Mouse (Mus musculus) heart, embryonic 14.5 days (tissue): ENCODE measurements around the gene Nus1. TPM values are rescaled to one million over a fixed set of nuclear protein-coding genes. Genes with fewer than 3 reads are reported as not detected.

Experiments
- ATAC-seq: fragments of 200-750 bp; cut with Nextera tagmentation; 2 replicates; pipeline ENCODE4 v1.8.0; 2017; ENCODE audit warnings: low read depth, moderate TSS enrichment; ENCODE audit not compliant: insufficient number of reproducible peaks, insufficient read depth, low FRiP score
- H3K27ac ChIP-seq, 2 experiments: fragments of 200-500 bp in 1 of 2; fragments of 300-500 bp in 1 of 2; sonication (generic) in 1 of 2; replicated peaks in 1 of 2; 2 replicates each; pipeline ENCODE4 v1.5.1; 2012 to 2014; ENCODE audit warnings: low read depth in 2 of 2, low read length in 2 of 2, control low read depth in 1 of 2, mild to moderate bottlenecking in 1 of 2, mixed read lengths in 1 of 2; ENCODE audit not compliant: control insufficient read depth in 1 of 2, insufficient read depth in 1 of 2
- H3K27me3 ChIP-seq: fragments of 300-500 bp; sonication (generic); 2 replicates; pipeline ENCODE4 v1.6.1; 2014; ENCODE audit warnings: mild to moderate bottlenecking, low read length, control low read depth; ENCODE audit not compliant: control insufficient read depth, insufficient read depth
- H3K36me3 ChIP-seq: fragments of 300-500 bp; sonication (generic); 2 replicates; pipeline ENCODE4 v1.6.1; 2014; ENCODE audit warnings: mild to moderate bottlenecking, control low read depth, low read length, mixed read lengths; ENCODE audit not compliant: control insufficient read depth, insufficient read depth
- H3K4me1 ChIP-seq, 2 experiments: fragments of 200-500 bp in 1 of 2; fragments of 300-500 bp in 1 of 2; sonication (generic) in 1 of 2; 2 replicates each; pipeline ENCODE4 v1.6.1; 2012 to 2014; ENCODE audit warnings: low read length in 2 of 2, control low read depth in 1 of 2, mixed read lengths in 1 of 2; ENCODE audit not compliant: control insufficient read depth in 2 of 2, insufficient read depth in 2 of 2
- H3K4me2 ChIP-seq: fragments of 300-500 bp; sonication (generic); 2 replicates; pipeline ENCODE4 v1.6.1; 2014; ENCODE audit warnings: mild to moderate bottlenecking, low read length
- H3K4me3 ChIP-seq, 2 experiments: fragments of 200-500 bp in 1 of 2; fragments of 300-500 bp in 1 of 2; sonication (generic) in 1 of 2; 2 replicates each; pipeline ENCODE4 v1.5.1; 2012 to 2014; ENCODE audit warnings: low read length in 2 of 2, mild to moderate bottlenecking in 2 of 2, control low read depth in 1 of 2, low read depth in 1 of 2, moderate library complexity in 1 of 2; ENCODE audit not compliant: control insufficient read depth in 1 of 2, insufficient read depth in 1 of 2
- H3K9ac ChIP-seq: fragments of 300-500 bp; sonication (generic); 2 replicates; pipeline ENCODE4 v1.6.1; 2014; ENCODE audit warnings: mild to moderate bottlenecking, low read length
- H3K9me3 ChIP-seq: fragments of 300-500 bp; sonication (generic); 2 replicates; pipeline ENCODE4 v1.6.1; 2016; ENCODE audit warnings: low read length, control low read depth; ENCODE audit not compliant: control insufficient read depth
- WGBS: fragments of 180-500 bp; shearing (Covaris S2); extraction: QIAGEN DNeasy Blood & Tissue Kit; methylation state at CpG from one replicate; pipeline ENCODE4 v1.1.7; 2014; 5-methylcytosine and 5-hydroxymethylcytosine counted together
- polyA plus RNA-seq: library from polyadenylated mRNA; unstranded; fragments of >200 nt; fragmentation: Nextera tagmentation; extraction: Ambion mirVana; gene quantifications from 2 replicates; pipeline ENCODE4 v1.2.1, GENCODE M21; 2014

The Nus1 gene
- polyA plus RNA-seq, 1 experiment from 2014 or later = 10.1 TPM

DNA sequence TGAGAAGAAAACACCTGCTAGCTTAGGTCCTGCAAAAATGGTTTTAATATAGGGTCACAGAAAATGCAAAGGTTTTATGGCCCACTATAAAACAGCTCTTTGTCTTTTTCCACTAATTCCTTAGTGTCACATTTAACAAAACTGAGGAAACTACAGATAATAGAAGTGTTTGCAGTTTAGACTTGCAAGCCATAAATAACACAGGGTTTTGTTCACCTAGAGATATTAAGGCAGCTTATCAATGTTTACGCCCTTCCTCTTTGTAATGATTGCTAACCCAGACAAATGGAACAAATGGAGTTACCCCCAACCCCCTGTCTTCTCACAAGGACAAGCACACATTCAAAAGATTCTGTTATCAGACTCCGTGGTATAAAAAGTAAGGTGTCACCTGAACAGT is 26.1 kb upstream of the Nus1 start:
- 66% methylated on average over 2 of the region's 2 CpGs for WGBS

DNA sequence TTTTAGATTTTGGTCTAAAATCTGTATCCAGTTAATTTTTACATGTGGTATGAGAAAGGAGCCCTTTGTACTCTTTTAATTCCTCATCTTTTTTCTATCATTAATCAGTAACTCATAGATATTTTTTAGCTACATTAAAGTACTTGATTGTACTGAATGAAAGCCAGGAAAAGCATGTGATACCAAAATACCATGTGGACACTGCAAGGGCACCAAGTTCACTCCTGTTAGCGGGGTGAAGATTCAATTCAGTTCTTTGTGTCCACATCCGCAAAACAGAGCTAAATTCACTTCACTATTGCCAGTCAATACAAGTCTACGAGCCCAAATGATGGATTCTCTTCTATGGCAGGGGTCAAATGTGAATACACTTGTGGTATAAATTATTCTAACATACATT is 20.7 kb upstream of the Nus1 start:
- H3K4me2 ChIP-seq = no peak overlapping the region
- H3K9me3 ChIP-seq = no peaks in the 10 kb centered on the region
- H3K27me3 ChIP-seq = no peaks in the 10 kb centered on the region
- no peak overlapping the region for H3K4me3 ChIP-seq
- WGBS = 90% methylated on average over 3 of the region's 3 CpGs
- no peak overlapping the region for H3K27ac ChIP-seq
- no peak for ATAC-seq
- H3K36me3 ChIP-seq = no peaks in the 10 kb centered on the region
- H3K4me1 ChIP-seq = no peaks in the 10 kb centered on the region
- no peak overlapping the region for H3K9ac ChIP-seq

More for the DNA sequence above, 26.1 kb upstream of the Nus1 start:
- H3K4me3 ChIP-seq = no peak overlapping the region
- no peaks in the 10 kb centered on the region for H3K4me1 ChIP-seq
- no peaks in the 10 kb centered on the region for H3K36me3 ChIP-seq
- no peak overlapping the region for H3K27ac ChIP-seq
- H3K9me3 ChIP-seq = no peaks in the 10 kb centered on the region
- H3K27me3 ChIP-seq = no peaks in the 10 kb centered on the region
- ATAC-seq = no peak
- no peak overlapping the region for H3K4me2 ChIP-seq
- no peak overlapping the region for H3K9ac ChIP-seq

DNA sequence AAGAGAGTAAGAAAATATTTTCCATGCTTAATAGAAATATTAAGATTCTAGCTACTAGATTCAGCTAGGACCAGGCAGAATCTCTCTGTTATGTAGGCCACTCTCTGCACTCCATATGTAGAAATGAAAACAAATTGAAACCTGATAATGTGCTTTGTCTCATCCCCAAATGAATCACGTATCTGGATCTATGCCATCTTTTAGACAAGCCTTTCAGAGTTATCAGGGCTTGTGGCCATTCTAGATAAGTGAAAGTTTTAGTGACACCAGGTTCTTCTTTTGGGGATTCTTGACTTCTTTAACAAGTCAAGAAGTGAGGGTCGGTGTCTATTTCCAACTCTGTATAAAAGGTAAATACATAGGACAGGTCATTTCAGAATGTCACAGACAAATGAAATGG is 18.6 kb upstream of the Nus1 start:
- Histone ChIP-seq H3K4me1 (no peaks in the 10 kb centered on the region), H3K27ac (no peak overlapping the region), H3K36me3 (no peaks in the 10 kb centered on the region), H3K27me3 (no peaks in the 10 kb centered on the region), H3K4me2 (no peak overlapping the region), H3K9ac (no peak overlapping the region), H3K9me3 (no peaks in the 10 kb centered on the region), H3K4me3 (no peak overlapping the region)
- 67% methylated on average over 2 of the region's 2 CpGs for WGBS
- ATAC-seq = no peak

DNA sequence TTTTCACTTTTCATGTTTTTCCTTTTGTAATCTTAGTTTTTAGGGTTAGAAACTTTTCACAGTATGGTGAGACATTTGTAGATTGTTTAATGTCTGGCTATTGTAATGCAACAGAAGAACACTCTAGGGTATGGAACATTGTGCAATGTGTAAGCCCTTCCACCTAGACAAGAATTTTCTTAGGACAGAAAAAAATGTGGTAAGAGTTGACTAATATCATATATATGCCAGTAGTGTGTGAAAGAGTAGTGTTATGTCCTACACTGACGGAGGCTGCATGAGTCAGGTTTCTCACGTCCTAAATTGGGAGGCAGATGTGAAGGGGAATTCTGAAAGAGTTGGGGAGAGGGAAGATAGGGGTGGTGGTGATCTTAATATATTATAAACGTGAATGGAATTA is 17.6 kb upstream of the Nus1 start:
- Histone ChIP-seq H3K4me3 (no peak overlapping the region), H3K27me3 (no peaks in the 10 kb centered on the region), H3K27ac (no peak overlapping the region), H3K36me3 (no peaks in the 10 kb centered on the region), H3K9ac (no peak overlapping the region), H3K4me2 (no peak overlapping the region), H3K9me3 (no peaks in the 10 kb centered on the region), H3K4me1 (no peaks in the 10 kb centered on the region)
- WGBS = 48% methylated on average over 3 of the region's 3 CpGs
- ATAC-seq = no peak

DNA sequence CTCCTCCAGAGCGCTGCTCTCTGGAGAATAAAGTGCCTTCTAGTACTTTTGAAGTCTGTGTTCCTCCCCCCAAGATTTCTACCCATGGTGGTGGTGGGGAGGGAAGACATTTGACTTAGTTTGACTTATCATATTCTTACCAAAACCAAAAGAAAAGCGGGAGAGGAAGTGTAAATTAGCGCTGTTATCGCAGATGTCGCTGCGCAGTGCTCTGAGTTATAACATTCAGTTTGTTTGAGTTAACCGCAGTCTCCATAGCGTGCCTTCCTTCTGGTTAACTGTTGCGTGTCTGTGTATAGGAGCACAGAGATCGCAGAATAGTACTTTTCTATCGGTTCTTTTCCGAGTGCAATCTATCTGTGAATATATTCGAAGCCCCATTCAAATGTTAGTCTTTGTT is 12.2 kb upstream of the Nus1 start:
- 81% methylated on average over 13 of the region's 13 CpGs for WGBS
- Histone ChIP-seq H3K4me1 (no peaks in the 10 kb centered on the region), H3K4me2 (no peak overlapping the region), H3K9ac (no peak overlapping the region), H3K9me3 (no peaks in the 10 kb centered on the region), H3K27ac (no peak overlapping the region), H3K4me3 (no peak overlapping the region), H3K36me3 (no peaks in the 10 kb centered on the region), H3K27me3 (no peaks in the 10 kb centered on the region)
- no peak for ATAC-seq

DNA sequence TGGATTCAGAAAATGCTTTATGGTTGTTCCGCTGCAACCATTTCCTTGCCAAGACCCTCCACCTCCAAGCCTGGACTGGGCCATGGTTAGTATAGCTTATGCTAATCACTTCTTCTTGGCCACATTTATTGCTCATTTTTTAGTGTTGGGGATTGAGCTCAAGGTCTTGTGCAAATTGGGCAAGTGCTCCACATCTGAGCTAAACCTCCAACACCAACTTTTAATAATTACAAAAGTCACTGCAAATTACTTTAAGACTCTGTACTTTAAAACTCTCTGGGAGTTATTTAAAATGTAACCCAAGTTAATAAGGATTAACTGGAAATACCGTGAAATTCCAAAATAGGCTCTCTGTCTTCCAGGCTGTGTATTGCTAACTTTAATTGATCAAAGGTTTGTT is 9.8 kb upstream of the Nus1 start:
- 87% methylated on average over 2 of the region's 2 CpGs for WGBS
- Histone ChIP-seq H3K27me3 (no peaks in the 10 kb centered on the region), H3K4me1 (no peaks in the 10 kb centered on the region), H3K4me3 (no peak overlapping the region), H3K4me2 (no peak overlapping the region), H3K9ac (no peak overlapping the region), H3K27ac (no peak overlapping the region), H3K36me3 (no peaks in the 10 kb centered on the region), H3K9me3 (no peaks in the 10 kb centered on the region)
- ATAC-seq = no peak

DNA sequence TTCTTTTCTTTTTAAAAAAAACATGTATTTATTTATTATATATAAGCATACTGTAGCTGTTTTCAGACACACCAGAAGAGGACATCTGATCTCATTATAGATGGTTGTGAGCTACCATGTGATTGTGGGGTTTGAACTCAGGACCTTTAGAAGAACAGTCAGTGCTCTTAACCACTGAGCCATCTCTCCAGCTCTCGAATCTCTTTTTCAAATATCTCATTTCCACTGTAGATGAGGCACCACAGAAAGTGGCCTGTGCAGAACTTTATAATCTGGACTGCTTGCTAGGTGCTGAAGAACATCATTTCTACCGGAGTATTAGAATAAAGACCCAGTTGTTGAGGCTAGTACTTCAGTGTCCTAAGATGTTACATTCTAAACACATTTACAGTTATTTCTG is 2.3 kb upstream of the Nus1 start:
- H3K4me1 ChIP-seq = peaks cover 0 to 16% of the 10 kb centered on the region in 2 experiments; a peak in 2 of 4 replicates
- 85% methylated on average over 2 of the region's 2 CpGs for WGBS

DNA sequence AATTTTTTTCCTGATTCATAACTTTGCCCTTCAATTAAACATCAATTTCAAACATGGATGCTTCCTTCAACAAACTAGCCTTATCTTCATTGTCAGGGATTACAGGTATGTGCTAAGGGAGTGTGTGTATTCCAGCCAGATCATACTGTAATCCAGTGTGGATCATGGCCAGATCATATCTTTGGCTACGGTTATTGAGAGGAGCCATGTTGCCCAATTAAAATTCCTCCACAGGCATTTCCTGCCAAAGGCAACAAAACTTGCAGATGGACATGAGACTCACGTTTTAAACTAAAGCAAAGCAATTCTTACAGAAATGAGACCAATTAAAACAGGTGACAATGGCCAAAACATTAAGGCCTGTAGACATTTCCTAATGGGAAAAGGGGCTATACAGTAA is 889 bp upstream of the Nus1 start:
- Histone ChIP-seq H3K9ac (peak overlapping the region; percentile 65), H3K4me2 (peak overlapping the region; percentile 63), H3K36me3 (peaks cover 3% of the 10 kb centered on the region; the same call in 1 of the 2 replicates), H3K9me3 (no peaks in the 10 kb centered on the region), H3K27ac (no peak overlapping the region), H3K4me3 (peak overlapping the region in 1 of 2 experiments; percentile 99; a peak in 2 of 4 replicates), H3K27me3 (no peaks in the 10 kb centered on the region), H3K4me1 (peaks cover 0 to 24% of the 10 kb centered on the region in 2 experiments; a peak in 2 of 4 replicates)
- WGBS = 42% methylated on average over 2 of the region's 2 CpGs
- no peak for ATAC-seq

More for the DNA sequence above, 2.3 kb upstream of the Nus1 start:
- Histone ChIP-seq H3K27me3 (no peaks in the 10 kb centered on the region), H3K4me2 (no peak overlapping the region), H3K27ac (no peak overlapping the region), H3K4me3 (no peak overlapping the region), H3K9me3 (no peaks in the 10 kb centered on the region), H3K36me3 (no peaks in the 10 kb centered on the region), H3K9ac (no peak overlapping the region)
- ATAC-seq = no peak
